Mouse (Mus musculus): Measurements from ENCODE around the gene Crtc3. TPM values are rescaled to one million over a fixed set of nuclear protein-coding genes. Genes with fewer than 3 reads are reported as not detected.

Gene Crtc3
- polyA plus RNA-seq, 1 experiment from 2014 or later: 10.1 TPM

GRCm38 (mm10) chr7:80670889-80671288, 17.8 kb downstream of the Crtc3 start:
- Histone ChIP-seq H3K4me3 (no peak overlapping the region), H3K27ac (no peak overlapping the region), H3K9me3 (no peaks in the 10 kb centered on the region), H3K27me3 (ENCODE audit: insufficient read depth, poor library complexity, severe bottlenecking) (no peaks in the 10 kb centered on the region), H3K36me3 (no peaks in the 10 kb centered on the region), H3K4me1 (replicated peaks) (peaks cover 10% of the 10 kb centered on the region; the same call in 1 of the 2 replicates)
- WGBS: 95% methylated on average over 6 of the region's 6 CpGs
- no peak for DNase-seq (ENCODE audit: low spot score)

DNA sequence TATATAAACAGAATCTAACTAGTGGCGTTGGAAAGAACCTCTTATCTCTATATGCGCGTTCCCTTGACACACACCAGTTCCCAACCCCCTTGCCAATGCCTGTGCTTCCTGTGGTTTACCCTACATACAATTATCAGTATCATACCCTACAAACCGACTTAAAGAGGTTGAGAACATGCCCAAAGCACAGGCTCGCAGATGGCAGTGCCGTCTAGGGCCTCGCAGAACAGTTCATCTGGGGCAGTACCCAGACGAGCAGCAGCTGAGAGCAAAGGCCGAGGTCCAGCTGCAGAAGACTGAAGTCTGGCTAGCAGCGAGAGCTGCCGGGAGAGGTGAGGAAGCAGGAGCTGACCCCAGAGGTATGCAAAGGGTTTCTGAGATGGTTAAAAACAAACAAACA, 21.5 kb downstream of the Crtc3 start:
- Histone ChIP-seq H3K36me3 (no peaks in the 10 kb centered on the region), H3K27ac (no peak overlapping the region), H3K9me3 (no peaks in the 10 kb centered on the region), H3K4me3 (no peak overlapping the region), H3K4me1 (replicated peaks) (peaks cover 10% of the 10 kb centered on the region; the same call in 1 of the 2 replicates), H3K27me3 (ENCODE audit: insufficient read depth, poor library complexity, severe bottlenecking) (no peaks in the 10 kb centered on the region)
- 76% methylated on average over 11 of the region's 11 CpGs for WGBS
- DNase-seq (ENCODE audit: low spot score): no peak

GRCm38 (mm10) chr7:80666198-80666915, 22.3 kb downstream of the Crtc3 start:
- no peak for DNase-seq (ENCODE audit: low spot score)
- Histone ChIP-seq H3K4me1 (replicated peaks) (peaks cover 10% of the 10 kb centered on the region; the same call in 1 of the 2 replicates), H3K9me3 (no peaks in the 10 kb centered on the region), H3K36me3 (no peaks in the 10 kb centered on the region), H3K27ac (no peak overlapping the region), H3K4me3 (no peak overlapping the region), H3K27me3 (ENCODE audit: insufficient read depth, poor library complexity, severe bottlenecking) (no peaks in the 10 kb centered on the region)
- WGBS: 71% methylated on average over 10 of the region's 10 CpGs

DNA sequence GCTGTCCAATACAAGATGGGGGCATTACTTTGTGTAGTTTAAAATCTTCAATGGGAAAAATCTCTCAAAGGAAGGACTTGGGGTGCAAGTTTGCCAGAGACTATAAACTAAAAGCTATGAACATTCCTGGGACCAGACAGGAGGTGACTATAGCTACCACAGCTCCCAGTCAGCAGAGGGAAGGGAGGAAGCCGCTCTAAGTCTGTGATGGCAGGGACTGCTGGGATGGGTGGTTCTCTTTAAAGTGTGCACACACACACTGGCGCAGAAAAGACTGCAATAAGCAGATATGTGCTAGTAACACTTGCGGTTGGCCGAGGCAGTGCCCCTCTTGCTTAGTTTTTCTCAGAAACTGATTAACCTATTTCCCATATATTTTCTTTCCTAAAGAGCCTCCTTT, 27.6 kb downstream of the Crtc3 start:
- no peak for DNase-seq (ENCODE audit: low spot score)
- no peak overlapping the region for H3K4me3 ChIP-seq
- H3K36me3 ChIP-seq: no peaks in the 10 kb centered on the region
- H3K27ac ChIP-seq: no peak overlapping the region
- no peaks in the 10 kb centered on the region for H3K9me3 ChIP-seq
- WGBS: 90% methylated on average over 4 of the region's 4 CpGs
- no peaks in the 10 kb centered on the region for H3K27me3 ChIP-seq (ENCODE audit: insufficient read depth, poor library complexity, severe bottlenecking)
- H3K4me1 ChIP-seq (replicated peaks): peaks cover 7% of the 10 kb centered on the region

DNA sequence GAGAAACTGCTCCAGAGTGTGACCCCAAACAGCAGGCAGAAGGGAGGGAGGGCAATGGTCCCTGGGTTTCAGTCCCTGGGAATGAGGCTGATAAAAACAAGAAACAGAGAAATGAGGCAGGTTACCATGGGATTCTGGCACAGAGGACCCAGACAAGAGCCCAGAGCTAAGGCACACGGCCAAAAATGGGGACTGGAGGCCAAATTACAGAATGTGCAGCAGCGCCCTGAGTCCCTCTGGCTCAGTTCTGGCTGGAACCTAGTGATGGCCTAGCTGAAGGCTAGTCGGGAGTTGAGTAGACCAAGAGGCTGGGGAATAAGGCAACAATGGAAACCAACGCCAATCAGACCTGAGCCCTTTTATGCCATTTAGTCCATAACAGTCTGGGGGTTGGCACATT, 28.1 kb downstream of the Crtc3 start:
- WGBS: 89% methylated on average over 4 of the region's 4 CpGs
- no peak for DNase-seq (ENCODE audit: low spot score)

DNA sequence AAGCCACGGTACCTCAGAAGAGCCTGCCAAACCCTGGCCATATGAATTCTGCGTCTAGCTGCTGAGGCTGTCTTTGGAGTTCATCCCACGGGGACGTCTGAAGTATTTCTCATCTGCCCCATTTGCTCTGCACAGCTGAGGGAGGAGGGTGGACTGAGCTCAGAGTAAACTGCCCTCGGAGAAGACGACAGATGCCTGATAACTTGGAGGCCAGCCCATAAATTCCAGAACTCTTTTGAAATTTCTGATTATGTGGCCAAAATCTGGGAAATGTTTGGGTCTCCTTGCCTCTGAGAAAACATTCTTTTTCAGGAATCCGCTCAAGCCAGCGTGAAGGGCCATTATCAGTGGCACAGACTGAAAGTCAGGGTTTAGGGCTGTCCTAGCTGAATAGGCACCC, 30.8 kb downstream of the Crtc3 start:
- Histone ChIP-seq H3K27me3 (ENCODE audit: insufficient read depth, poor library complexity, severe bottlenecking) (no peaks in the 10 kb centered on the region), H3K27ac (no peak overlapping the region), H3K4me3 (no peak overlapping the region), H3K36me3 (no peaks in the 10 kb centered on the region), H3K4me1 (replicated peaks) (peaks cover 26% of the 10 kb centered on the region), H3K9me3 (no peaks in the 10 kb centered on the region)
- DNase-seq (ENCODE audit: low spot score): no peak
- 82% methylated on average over 8 of the region's 8 CpGs for WGBS

More for the DNA sequence above, 28.1 kb downstream of the Crtc3 start:
- no peaks in the 10 kb centered on the region for H3K9me3 ChIP-seq
- H3K4me1 ChIP-seq (replicated peaks): peaks cover 8% of the 10 kb centered on the region
- H3K27me3 ChIP-seq (ENCODE audit: insufficient read depth, poor library complexity, severe bottlenecking): no peaks in the 10 kb centered on the region
- H3K27ac ChIP-seq: no peak overlapping the region
- H3K36me3 ChIP-seq: no peaks in the 10 kb centered on the region
- H3K4me3 ChIP-seq: no peak overlapping the region

DNA sequence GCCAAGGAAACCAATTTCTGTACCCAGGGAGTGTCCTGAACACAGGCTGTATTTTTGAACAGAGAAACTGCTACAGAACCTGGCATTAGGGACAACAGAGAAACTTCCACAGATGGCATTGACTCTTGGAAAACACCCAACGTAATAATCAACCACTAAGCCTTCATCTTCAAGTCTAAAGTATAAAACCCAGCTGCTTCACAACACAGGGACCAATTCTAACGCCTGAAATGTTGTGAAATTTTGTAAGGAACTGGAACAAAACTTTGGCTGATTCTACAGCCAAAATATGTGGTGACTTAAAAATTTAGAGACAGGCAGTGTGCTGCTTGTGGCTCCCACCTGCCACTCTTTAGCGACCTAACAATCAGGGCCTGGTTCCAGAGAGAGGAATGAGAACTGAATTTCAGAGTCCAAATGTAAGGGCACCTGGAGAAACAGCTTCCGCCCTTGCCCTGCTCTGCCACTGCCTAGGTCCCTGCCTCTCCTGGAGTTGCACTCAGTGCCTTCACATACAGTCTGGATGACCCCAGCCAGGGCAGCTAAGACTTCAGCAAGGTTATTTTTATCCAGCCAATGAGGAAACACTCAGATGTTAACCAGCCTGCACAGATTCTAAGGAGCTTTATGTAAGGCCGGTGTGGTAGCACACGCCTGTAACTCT, 33.2 kb downstream of the Crtc3 start:
- H3K9me3 ChIP-seq: no peaks in the 10 kb centered on the region
- H3K36me3 ChIP-seq: no peaks in the 10 kb centered on the region
- H3K27ac ChIP-seq: no peak overlapping the region
- no peaks in the 10 kb centered on the region for H3K27me3 ChIP-seq (ENCODE audit: insufficient read depth, poor library complexity, severe bottlenecking)
- DNase-seq (ENCODE audit: low spot score): no peak
- peaks cover 36% of the 10 kb centered on the region for H3K4me1 ChIP-seq (replicated peaks)
- 89% methylated on average over 6 of the region's 6 CpGs for WGBS
- H3K4me3 ChIP-seq: no peak overlapping the region

- WGBS: 78% methylated on average over 5 of the region's 5 CpGs
Measured at GRCm38 (mm10) chr7:80654926-80655325, 33.8 kb downstream of the Crtc3 start.

DNA sequence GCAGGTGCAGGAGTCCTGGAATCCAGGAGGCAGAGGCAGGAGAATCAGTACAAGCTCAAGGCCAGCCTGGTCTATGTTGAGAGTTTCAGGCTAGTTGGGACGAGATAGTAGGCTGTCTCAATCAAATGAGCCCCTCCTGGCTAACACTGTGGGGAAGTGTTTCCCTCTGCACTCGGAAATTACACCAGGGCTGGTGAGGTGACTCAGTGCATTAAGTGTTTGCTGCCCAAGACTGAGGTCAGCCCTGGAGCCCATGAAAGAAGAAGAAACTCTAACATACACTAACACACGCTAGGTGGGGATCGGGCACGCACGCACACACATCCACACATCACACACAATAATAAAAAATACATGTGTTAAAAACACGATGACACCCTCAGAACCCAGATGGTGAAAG, 34.3 kb downstream of the Crtc3 start:
- peaks cover 36% of the 10 kb centered on the region for H3K4me1 ChIP-seq (replicated peaks)
- H3K27me3 ChIP-seq (ENCODE audit: insufficient read depth, poor library complexity, severe bottlenecking): no peaks in the 10 kb centered on the region
- 0 out of 2 replicates have a peak overlapping the region, but pooled peaks have one; percentile 12 for H3K27ac ChIP-seq
- H3K9me3 ChIP-seq: no peaks in the 10 kb centered on the region
- whole genome bisulfite sequencing: 86% methylated on average over 7 of the region's 7 CpGs
- no peaks in the 10 kb centered on the region for H3K36me3 ChIP-seq
- H3K4me3 ChIP-seq: no peak overlapping the region
- no peak for DNase-seq (ENCODE audit: low spot score)

More at GRCm38 (mm10) chr7:80654926-80655325, 33.8 kb downstream of the Crtc3 start:
- Histone ChIP-seq H3K36me3 (no peaks in the 10 kb centered on the region), H3K9me3 (no peaks in the 10 kb centered on the region), H3K4me3 (no peak overlapping the region), H3K27me3 (ENCODE audit: insufficient read depth, poor library complexity, severe bottlenecking) (no peaks in the 10 kb centered on the region), H3K27ac (no peak overlapping the region), H3K4me1 (replicated peaks) (peaks cover 36% of the 10 kb centered on the region)
- no peak for DNase-seq (ENCODE audit: low spot score)

DNA sequence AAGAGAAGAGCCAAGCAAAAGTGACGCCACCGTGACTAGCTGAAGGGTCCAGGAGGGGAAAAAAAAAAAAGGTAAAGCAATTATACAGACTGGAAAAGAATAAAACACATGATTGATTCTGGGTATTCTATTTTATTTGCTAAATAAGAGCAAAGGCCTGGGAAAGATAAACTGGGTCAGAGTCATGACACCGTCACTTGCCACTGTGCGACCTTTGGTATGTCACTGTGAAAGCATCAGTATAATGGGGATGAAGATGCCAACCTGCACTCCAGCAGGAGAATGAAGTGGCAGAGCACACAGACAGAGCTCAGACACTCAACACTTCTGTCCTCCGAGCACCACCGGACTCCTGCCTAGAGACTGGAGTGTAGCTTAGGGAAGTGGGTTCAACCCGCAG, 34.7 kb downstream of the Crtc3 start:
- no peak for DNase-seq (ENCODE audit: low spot score)
- no peaks in the 10 kb centered on the region for H3K9me3 ChIP-seq
- no peaks in the 10 kb centered on the region for H3K27me3 ChIP-seq (ENCODE audit: insufficient read depth, poor library complexity, severe bottlenecking)
- H3K4me3 ChIP-seq: no peak overlapping the region
- H3K27ac ChIP-seq: peak overlapping the region; percentile 76; the same call in 1 of the 2 replicates
- no peaks in the 10 kb centered on the region for H3K36me3 ChIP-seq
- 89% methylated on average over 7 of the region's 7 CpGs for WGBS
- H3K4me1 ChIP-seq (replicated peaks): peaks cover 36% of the 10 kb centered on the region

GRCm38 (mm10) chr7:80653077-80653476, 35.6 kb downstream of the Crtc3 start:
- Histone ChIP-seq H3K36me3 (no peaks in the 10 kb centered on the region), H3K27ac (peak overlapping the region; percentile 76), H3K4me1 (replicated peaks) (peaks cover 36% of the 10 kb centered on the region), H3K9me3 (no peaks in the 10 kb centered on the region), H3K27me3 (ENCODE audit: insufficient read depth, poor library complexity, severe bottlenecking) (no peaks in the 10 kb centered on the region), H3K4me3 (no peak overlapping the region)
- 64% methylated on average over 10 of the region's 10 CpGs for WGBS
- no peak for DNase-seq (ENCODE audit: low spot score)

DNA sequence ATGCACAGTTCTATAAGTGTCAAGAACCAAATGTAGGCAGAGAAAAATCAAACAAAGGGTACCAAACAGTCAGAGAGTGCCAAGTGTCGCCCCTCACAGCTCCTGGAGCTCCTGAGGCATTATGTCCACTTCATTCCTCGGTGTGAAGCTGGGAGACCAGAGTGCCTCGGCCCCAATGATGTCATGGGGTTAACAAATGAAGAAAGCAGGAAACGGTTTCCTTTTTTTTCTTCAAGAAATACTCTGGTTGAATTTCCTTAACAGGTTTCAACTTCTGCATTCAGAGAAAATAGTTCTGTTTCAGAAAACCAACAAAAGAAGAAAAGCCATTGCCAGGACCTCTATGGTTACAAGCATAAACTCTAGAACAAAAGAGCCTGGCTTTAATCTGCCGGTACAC, 36.4 kb downstream of the Crtc3 start:
- no peaks in the 10 kb centered on the region for H3K9me3 ChIP-seq
- H3K36me3 ChIP-seq: no peaks in the 10 kb centered on the region
- peak overlapping the region; percentile 76; the same call in 1 of the 2 replicates for H3K27ac ChIP-seq
- no peaks in the 10 kb centered on the region for H3K27me3 ChIP-seq (ENCODE audit: insufficient read depth, poor library complexity, severe bottlenecking)
- DNase-seq (ENCODE audit: low spot score): no peak
- H3K4me3 ChIP-seq: no peak overlapping the region
- peaks cover 31% of the 10 kb centered on the region for H3K4me1 ChIP-seq (replicated peaks)
- WGBS: 56% methylated on average over 5 of the region's 5 CpGs

DNA sequence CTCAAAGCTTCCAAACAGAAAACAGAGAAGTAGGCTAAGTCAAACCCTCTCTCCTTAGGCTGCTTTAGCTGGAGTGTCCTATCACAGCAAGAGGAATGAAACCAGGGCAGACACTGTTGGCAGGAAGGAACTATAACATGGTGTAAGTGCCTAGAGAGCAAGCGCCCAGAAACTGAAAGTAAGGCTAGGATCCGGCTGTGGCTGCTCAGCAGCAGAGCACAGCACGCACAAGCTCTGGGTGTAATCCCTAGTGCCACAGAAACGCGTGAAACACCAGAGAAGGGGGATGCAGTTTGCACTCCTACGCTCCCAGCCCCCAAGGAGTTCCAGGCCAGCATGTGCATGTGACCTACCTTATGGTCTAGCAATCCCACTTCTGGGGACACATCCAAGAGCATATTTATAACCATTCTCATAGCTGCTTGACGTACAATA, 41.2 kb downstream of the Crtc3 start:
- Histone ChIP-seq H3K27ac (no peak overlapping the region), H3K9me3 (no peaks in the 10 kb centered on the region), H3K27me3 (ENCODE audit: insufficient read depth, poor library complexity, severe bottlenecking) (no peaks in the 10 kb centered on the region), H3K36me3 (no peaks in the 10 kb centered on the region), H3K4me3 (no peak overlapping the region), H3K4me1 (replicated peaks) (peaks cover 18% of the 10 kb centered on the region)
- 85% methylated on average over 7 of the region's 7 CpGs for WGBS
- no peak for DNase-seq (ENCODE audit: low spot score)

Measured in hindbrain, embryonic 10.5 days (tissue).